Mouse (Mus musculus): ENCODE data around the gene Psmd1. TPM values are rescaled to one million over a fixed set of nuclear protein-coding genes. Genes with fewer than 3 reads are reported as not detected.

Gene Psmd1
- polyA plus RNA-seq, 1 experiment from 2014 or later, result 198 TPM

DNA sequence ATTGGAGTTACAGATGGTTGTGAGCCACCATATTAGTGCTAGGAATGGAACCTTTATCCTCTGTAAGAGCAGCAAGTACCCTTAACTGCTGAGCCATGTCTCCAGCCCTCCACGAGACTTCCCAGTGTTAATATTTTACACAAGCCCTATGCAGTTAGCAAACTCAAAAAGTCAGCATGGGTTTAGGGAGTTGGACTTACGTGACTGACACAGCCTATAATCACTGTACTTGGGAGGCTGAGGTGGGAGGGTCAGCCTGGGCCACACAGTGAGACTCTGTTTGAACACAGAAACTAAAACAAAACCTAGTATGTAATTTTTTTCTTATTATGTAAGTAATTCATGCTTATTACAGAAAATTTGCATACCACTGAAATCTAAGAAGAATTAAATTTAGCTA lies 124.1 kb downstream of the Psmd1 start:
- Histone ChIP-seq H3K4me2 (ENCODE audit: low read length) (no peak overlapping the region), H3K27me3 (replicated peaks; ENCODE audit: control insufficient read depth, insufficient read depth, low read length) (no peaks in the 10 kb centered on the region), H3K36me3 (ENCODE audit: control insufficient read depth, insufficient read depth, low read length) (peaks cover 21% of the 10 kb centered on the region), H3K9me3 (replicated peaks; ENCODE audit: control insufficient read depth, low read length) (no peaks in the 10 kb centered on the region), H3K9ac (ENCODE audit: low read length) (no peak overlapping the region), H3K4me1 (ENCODE audit: control insufficient read depth, insufficient read depth, low read length) (no peaks in the 10 kb centered on the region), H3K4me3 (ENCODE audit: low read depth, low read length) (no peak overlapping the region), H3K27ac (ENCODE audit: low read depth, low read length) (no peak overlapping the region)
- 88% methylated on average over 2 of the region's 2 CpGs for WGBS
- DNase-seq (ENCODE audit: low spot score), result no peak
- ATAC-seq, result no peak

Other genes with a start within 250 kb of the Psmd1 start
- gene Itm2c, start 170.1 kb upstream of the Psmd1 start, polyA plus RNA-seq (2014; fragmentation: Nextera tagmentation; extraction: Ambion mirVana), result 149 and 157 TPM in 2 replicates
- gene 4933407L21Rik, start 135.9 kb upstream of the Psmd1 start, polyA plus RNA-seq (2014; fragmentation: Nextera tagmentation; extraction: Ambion mirVana), result 4.0 and 4.2 TPM in 2 replicates
- gene Gpr55, start 103.4 kb upstream of the Psmd1 start, polyA plus RNA-seq (2014; fragmentation: Nextera tagmentation; extraction: Ambion mirVana), result 0.05 TPM in 1 of 2 replicates, not detected in the other
- gene Spata3, start 47.6 kb upstream of the Psmd1 start, polyA plus RNA-seq (2014; fragmentation: Nextera tagmentation; extraction: Ambion mirVana), result 0.45 TPM in 1 of 2 replicates, not detected in the other
- 8.8 and 9.5 TPM in 2 replicates for gene 2810459M11Rik, start 18.5 kb upstream of the Psmd1 start, polyA plus RNA-seq (2014; fragmentation: Nextera tagmentation; extraction: Ambion mirVana)
- 0.20 and 0.41 TPM in 2 replicates for gene Htr2b, start 47.6 kb downstream of the Psmd1 start, polyA plus RNA-seq (2014; fragmentation: Nextera tagmentation; extraction: Ambion mirVana)
- 1.1 TPM in 1 of 2 replicates, not detected in the other for gene Gm21972, start 69.2 kb downstream of the Psmd1 start, polyA plus RNA-seq (2014; fragmentation: Nextera tagmentation; extraction: Ambion mirVana)
- gene Armc9, start 90.4 kb downstream of the Psmd1 start, polyA plus RNA-seq (2014; fragmentation: Nextera tagmentation; extraction: Ambion mirVana), result 22.1 and 28.1 TPM in 2 replicates
- 3.9 and 4.1 TPM in 2 replicates for gene B3gnt7, start 238.4 kb downstream of the Psmd1 start, polyA plus RNA-seq (2014; fragmentation: Nextera tagmentation; extraction: Ambion mirVana)

Measured in forebrain, embryonic 14.5 days (tissue).